Mouse (Mus musculus) limb, embryonic 11.5 days (tissue): ENCODE measurements around the gene Rfxank. TPM values are rescaled to one million over a fixed set of nuclear protein-coding genes. Genes with fewer than 3 reads are reported as not detected.

Experiments
- ATAC-seq: fragments of 200-750 bp; cut with Nextera tagmentation; 2 replicates; pipeline ENCODE4 v1.8.0; 2017; ENCODE audit warnings: low read depth; ENCODE audit not compliant: insufficient number of reproducible peaks, low FRiP score, low TSS enrichment
- DNase-seq: peaks from one replicate; pipeline ENCODE4 v3.0.0-alpha.2; 2015; ENCODE audit warnings: low spot score
- H3K27ac ChIP-seq: fragments of 300-500 bp; sonication (generic); replicated peaks from 2 replicates; pipeline ENCODE4 v1.5.1; 2014; ENCODE audit warnings: low read depth, mild to moderate bottlenecking, low read length
- H3K27me3 ChIP-seq: fragments of 300-500 bp; sonication (generic); 2 replicates; pipeline ENCODE4 v1.6.1; 2014; ENCODE audit warnings: mild to moderate bottlenecking, low read length, mixed read lengths; ENCODE audit not compliant: control insufficient read depth, insufficient read depth
- H3K36me3 ChIP-seq: fragments of 300-500 bp; sonication (generic); 2 replicates; pipeline ENCODE4 v1.6.1; 2014; ENCODE audit warnings: mild to moderate bottlenecking, low read length, moderate library complexity, mixed read lengths; ENCODE audit not compliant: control insufficient read depth, insufficient read depth
- H3K4me1 ChIP-seq: fragments of 300-500 bp; sonication (generic); 2 replicates; pipeline ENCODE4 v1.6.1; 2014; ENCODE audit warnings: low read length, mixed read lengths; ENCODE audit not compliant: control insufficient read depth, insufficient read depth
- H3K4me2 ChIP-seq: fragments of 300-500 bp; sonication (generic); 2 replicates; pipeline ENCODE4 v1.6.1; 2014; ENCODE audit warnings: low read depth, mild to moderate bottlenecking, moderate library complexity; ENCODE audit not compliant: severe bottlenecking
- H3K4me3 ChIP-seq: fragments of 300-500 bp; sonication (generic); 2 replicates; pipeline ENCODE4 v1.5.1; 2014; ENCODE audit warnings: low read depth, low read length
- H3K9ac ChIP-seq: fragments of 300-500 bp; sonication (generic); 2 replicates; pipeline ENCODE4 v1.6.1; 2014; ENCODE audit warnings: mild to moderate bottlenecking, low read length
- H3K9me3 ChIP-seq: fragments of 300-500 bp; sonication (generic); 2 replicates; pipeline ENCODE4 v1.6.1; 2016; ENCODE audit warnings: low read length; ENCODE audit not compliant: control insufficient read depth
- WGBS: fragments of 180-500 bp; shearing (Covaris S2); extraction: QIAGEN DNeasy Blood & Tissue Kit; methylation state at CpG from one replicate; pipeline ENCODE4 v1.1.7; 2014; 5-methylcytosine and 5-hydroxymethylcytosine counted together
- polyA plus RNA-seq: library from polyadenylated mRNA; unstranded; fragments of >200 nt; fragmentation: Nextera tagmentation; extraction: Ambion mirVana; gene quantifications from 2 replicates; pipeline ENCODE4 v1.2.1, GENCODE M21; 2014

Gene Rfxank
- polyA plus RNA-seq, 1 experiment from 2014 or later: 20.0 TPM

- Histone ChIP-seq H3K36me3 (peaks cover 8% of the 10 kb centered on the region), H3K27ac (no peak overlapping the region), H3K4me1 (peaks cover 13% of the 10 kb centered on the region), H3K9ac (no peak overlapping the region), H3K9me3 (no peaks in the 10 kb centered on the region), H3K4me3 (peak overlapping the region; percentile 75; the same call in 1 of the 2 replicates), H3K27me3 (no peaks in the 10 kb centered on the region), H3K4me2 (peak overlapping the region; percentile 60)
- WGBS: 83% methylated on average over 4 of the region's 4 CpGs
- ATAC-seq (no peak), DNase-seq (no peak)
These were observed 1.1 kb downstream of the Rfxank start for GRCm38 (mm10) chr8:70137890-70138289.

GRCm38 (mm10) chr8:70136591-70136990, 2.4 kb downstream of the Rfxank start:
- H3K36me3 ChIP-seq: peaks cover 8% of the 10 kb centered on the region; the same call in 1 of the 2 replicates

GRCm38 (mm10) chr8:70134931-70135330, 4.0 kb downstream of the Rfxank start:
- H3K4me1 ChIP-seq: peaks cover 10% of the 10 kb centered on the region
- no peaks in the 10 kb centered on the region for H3K9me3 ChIP-seq
- ATAC-seq (no peak), DNase-seq (no peak)
- H3K9ac ChIP-seq: no peak overlapping the region
- H3K4me2 ChIP-seq: no peak overlapping the region
- H3K4me3 ChIP-seq: no peak overlapping the region
- no peak overlapping the region for H3K27ac ChIP-seq
- H3K36me3 ChIP-seq: peaks cover 8% of the 10 kb centered on the region; the same call in 1 of the 2 replicates
- H3K27me3 ChIP-seq: no peaks in the 10 kb centered on the region
- WGBS: 95% methylated on average over 9 of the region's 9 CpGs

More at GRCm38 (mm10) chr8:70136591-70136990, 2.4 kb downstream of the Rfxank start:
- WGBS: 83% methylated on average over 4 of the region's 4 CpGs
- Histone ChIP-seq H3K4me2 (no peak overlapping the region), H3K9ac (no peak overlapping the region), H3K27me3 (no peaks in the 10 kb centered on the region), H3K4me1 (peaks cover 15% of the 10 kb centered on the region), H3K4me3 (no peak overlapping the region), H3K9me3 (no peaks in the 10 kb centered on the region), H3K27ac (no peak overlapping the region)
- no peak for DNase-seq
- ATAC-seq: no peak

GRCm38 (mm10) chr8:70134086-70134485, 4.9 kb downstream of the Rfxank start:
- no peak overlapping the region for H3K27ac ChIP-seq
- no peak overlapping the region for H3K4me2 ChIP-seq
- peaks cover 8% of the 10 kb centered on the region; the same call in 1 of the 2 replicates for H3K36me3 ChIP-seq
- peaks cover 10% of the 10 kb centered on the region; the same call in 1 of the 2 replicates for H3K4me1 ChIP-seq
- no peak overlapping the region for H3K4me3 ChIP-seq
- no peak for DNase-seq
- WGBS: 96% methylated on average over 5 of the region's 5 CpGs
- ATAC-seq: no peak
- no peaks in the 10 kb centered on the region for H3K9me3 ChIP-seq
- H3K27me3 ChIP-seq: no peaks in the 10 kb centered on the region
- H3K9ac ChIP-seq: no peak overlapping the region

GRCm38 (mm10) chr8:70131166-70131883, 7.6 kb downstream of the Rfxank start, which contains the start of gene Nr2c2ap:
Gene Nr2c2ap (plus strand): TSS chr8:70131333.
- 1% methylated on average over 37 of the region's 37 CpGs for WGBS
- Histone ChIP-seq H3K27ac (no peak within 1 kb of the TSS), H3K4me2 (peak within 1 kb of the TSS; percentile 68), H3K4me3 (peak within 1 kb of the TSS; percentile 59), H3K36me3 (peaks cover 8% of the 10 kb centered on the region; the same call in 1 of the 2 replicates), H3K9ac (peak within 1 kb of the TSS; percentile 65), H3K9me3 (no peaks in the 10 kb centered on the region), H3K4me1 (0 out of 2 replicates have a peak, but pooled peaks cover 3% of the 10 kb centered on the region), H3K27me3 (no peaks in the 10 kb centered on the region)
- DNase-seq (peak; percentile 83), ATAC-seq (peak; percentile 74)

GRCm38 (mm10) chr8:70130066-70130465, 8.9 kb downstream of the Rfxank start:
- DNase-seq (no peak), ATAC-seq (no peak)
- H3K4me2 ChIP-seq: no peak overlapping the region
- 87% methylated on average over 3 of the region's 3 CpGs for WGBS
- 0 out of 2 replicates have a peak, but pooled peaks cover 3% of the 10 kb centered on the region for H3K4me1 ChIP-seq
- H3K27me3 ChIP-seq: no peaks in the 10 kb centered on the region
- H3K9me3 ChIP-seq: no peaks in the 10 kb centered on the region
- H3K9ac ChIP-seq: no peak overlapping the region; the same call in 1 of the 2 replicates
- H3K27ac ChIP-seq: no peak overlapping the region
- H3K4me3 ChIP-seq: no peak overlapping the region
- peaks cover 8% of the 10 kb centered on the region; the same call in 1 of the 2 replicates for H3K36me3 ChIP-seq

- Histone ChIP-seq H3K9ac (no peak overlapping the region; the same call in 1 of the 2 replicates), H3K36me3 (peaks cover 8% of the 10 kb centered on the region; the same call in 1 of the 2 replicates), H3K4me3 (no peak overlapping the region), H3K9me3 (no peaks in the 10 kb centered on the region), H3K4me2 (no peak overlapping the region), H3K27ac (no peak overlapping the region), H3K4me1 (0 out of 2 replicates have a peak, but pooled peaks cover 3% of the 10 kb centered on the region), H3K27me3 (no peaks in the 10 kb centered on the region)
- no peak for ATAC-seq
- 78% methylated on average over 9 of the region's 9 CpGs for WGBS
- DNase-seq: no peak
These were observed 9.5 kb downstream of the Rfxank start for GRCm38 (mm10) chr8:70129309-70129952.

- H3K36me3 ChIP-seq: peaks cover 2% of the 10 kb centered on the region; the same call in 1 of the 2 replicates
- ATAC-seq (no peak), DNase-seq (no peak)
- WGBS: 78% methylated on average over 3 of the region's 3 CpGs
- H3K27ac ChIP-seq: no peak overlapping the region
- H3K4me1 ChIP-seq: 0 out of 2 replicates have a peak, but pooled peaks cover 3% of the 10 kb centered on the region
- H3K27me3 ChIP-seq: no peaks in the 10 kb centered on the region
- H3K9ac ChIP-seq: no peak overlapping the region
- no peak overlapping the region for H3K4me3 ChIP-seq
- H3K4me2 ChIP-seq: no peak overlapping the region
- H3K9me3 ChIP-seq: no peaks in the 10 kb centered on the region
These were observed 10.5 kb downstream of the Rfxank start for GRCm38 (mm10) chr8:70128435-70128834.
